In the genomic region with DNA sequence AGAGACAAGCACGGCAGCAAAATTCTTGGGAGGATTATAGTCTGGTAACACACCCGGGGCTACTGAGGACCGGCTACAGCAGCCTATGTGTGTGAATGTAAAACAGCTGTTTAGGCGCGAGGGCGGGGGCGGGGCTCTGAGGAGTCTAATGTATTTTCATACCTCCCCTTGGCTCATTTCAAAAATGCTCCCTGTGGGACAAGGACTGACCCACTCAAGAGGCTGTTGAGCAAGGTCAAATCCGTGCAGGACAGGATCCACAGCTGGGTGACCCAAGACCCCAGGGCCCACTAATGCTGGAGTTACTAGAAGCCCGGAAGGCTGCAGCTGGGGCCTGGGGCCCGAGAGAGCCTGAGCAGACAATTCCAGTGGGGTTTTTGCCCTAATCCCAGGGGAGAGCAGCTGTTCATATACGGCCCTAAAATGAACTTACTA, we compare ENCODE assay signal across 1 mouse cellular context.
TF ChIP-seq lines count a peak whose summit lies in the region.

No protein-coding gene starts in this region.

TF ChIP-seq in CH12.LX, 34 proteins besides CTCF, POLR2A, EP300 and RAD21 (continued from another document):
- TF ChIP-seq UBTF (IDR thresholded peaks at IDR 0.05; ENCODE audit: low read depth, low read length) (no peak), TCF12 (IDR thresholded peaks at IDR 0.05; ENCODE audit: low read depth, low read length) (peak; percentile 63), NELFE (IDR thresholded peaks at IDR 0.05; ENCODE audit: low read depth, low read length) (no peak), ZNF384 (IDR thresholded peaks at IDR 0.05; ENCODE audit: low read depth, low read length) (no peak), JUND (conservative IDR thresholded peaks at IDR 0.05; ENCODE audit: low read depth, low read length) (no peak), ZMIZ1 (IDR thresholded peaks at IDR 0.05; ENCODE audit: low read depth, low read length) (no peak), USF1 (IDR thresholded peaks at IDR 0.05; ENCODE audit: low read depth, low read length) (no peak), MXI1 (IDR thresholded peaks at IDR 0.05; ENCODE audit: low read depth, low read length) (peak; percentile 18; the same call in 1 of the 2 replicates), GABPA (IDR thresholded peaks at IDR 0.05; ENCODE audit: insufficient replicate concordance, low read depth, low read length) (no peak), ELF1 (IDR thresholded peaks at IDR 0.05; ENCODE audit: low read depth, low read length) (no peak), USF2 (conservative IDR thresholded peaks at IDR 0.05; ENCODE audit: low read depth, low read length) (no peak), ZKSCAN1 (IDR thresholded peaks at IDR 0.05; ENCODE audit: borderline replicate concordance, low read depth, low read length) (no peak)
TF ChIP-seq in CH12.LX: peak in this region for 3.
